Mouse (Mus musculus) kidney, adult 8-10 months (tissue): ENCODE results near the gene Lrrc3c.
A peak's percentile ranks its signal among the peaks of the same experiment; 100 is the strongest.

Experiments
- DNase-seq, 2 experiments: peaks; one replicate each; pipeline ENCODE4 v3.0.0; 2022

Lrrc3c gene

GRCm38 (mm10) chr11:98597991-98598390, at the start of gene Lrrc3c:
Gene Lrrc3c (plus strand): TSS chr11:98598291.
- DNase-seq, result no peak

- DNase-seq, result no peak
These were observed 48.7 kb upstream of the Lrrc3c start for GRCm38 (mm10) chr11:98549363-98549762.

DNA sequence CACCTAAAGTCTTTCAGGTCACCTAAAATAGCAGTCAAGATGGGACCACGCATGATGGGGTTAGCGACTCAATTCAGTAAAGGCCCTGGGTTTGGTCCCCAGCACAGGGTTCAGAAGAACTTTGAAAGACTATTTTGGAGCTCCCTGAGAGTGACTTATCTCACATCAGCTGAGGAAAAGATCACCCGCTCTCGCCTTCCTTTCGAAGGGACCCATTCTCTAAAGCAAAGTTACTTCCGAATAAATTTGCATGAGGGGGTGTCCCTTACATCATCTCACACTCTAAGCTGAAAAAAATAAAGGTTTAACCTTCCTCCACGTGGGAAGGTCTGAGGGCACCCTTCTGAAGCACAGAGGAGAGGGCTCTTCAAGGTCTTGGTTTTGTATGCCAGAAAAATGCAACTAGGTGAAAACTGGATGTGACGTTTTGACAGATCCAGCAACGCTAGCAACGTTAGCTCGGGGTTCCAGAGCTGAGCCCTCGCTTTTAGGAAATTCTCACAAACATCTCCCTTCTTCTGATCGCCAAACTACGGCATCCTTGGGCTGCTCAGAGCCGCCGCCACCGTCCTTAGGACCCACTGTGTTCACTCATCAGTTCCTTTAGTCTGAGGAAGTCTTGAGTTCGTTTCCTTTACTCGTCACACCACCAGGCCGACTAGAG, 47.6 kb upstream of the Lrrc3c start:
- no peak for DNase-seq

GRCm38 (mm10) chr11:98550975-98551828, 46.9 kb upstream of the Lrrc3c start, which contains the start of gene Zpbp2:
Gene Zpbp2 (plus strand): TSS chr11:98551097.
- peak; percentile 68 to 77 for DNase-seq

- no peak for DNase-seq
These were observed 44.1 kb upstream of the Lrrc3c start for GRCm38 (mm10) chr11:98553966-98554365.

GRCm38 (mm10) chr11:98555124-98555700, 42.9 kb upstream of the Lrrc3c start:
- DNase-seq, result no peak

DNA sequence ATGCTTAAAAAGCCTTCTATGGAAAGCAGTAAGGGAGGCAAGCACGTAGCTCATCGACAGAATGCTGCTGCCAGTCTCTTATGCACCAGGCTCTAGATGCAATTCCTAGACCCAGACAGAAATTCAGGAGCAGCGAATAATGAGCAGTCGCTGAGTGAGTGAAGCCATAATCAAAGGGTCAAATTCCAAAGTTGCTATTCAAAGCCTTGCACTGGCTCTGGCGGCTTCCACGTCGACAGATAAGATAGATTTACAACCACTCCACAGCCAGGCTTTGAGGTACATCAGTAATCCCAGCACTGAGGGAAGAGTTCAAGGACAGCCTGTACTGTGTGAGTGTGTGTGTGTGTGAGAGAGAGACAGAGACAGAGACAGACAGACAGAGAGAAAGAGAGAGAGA, 37.1 kb upstream of the Lrrc3c start:
- DNase-seq, result no peak

- no peak for DNase-seq
These were observed 35.1 kb upstream of the Lrrc3c start for GRCm38 (mm10) chr11:98563025-98563424.

GRCm38 (mm10) chr11:98563921-98564414, 34.1 kb upstream of the Lrrc3c start:
- no peak for DNase-seq

DNA sequence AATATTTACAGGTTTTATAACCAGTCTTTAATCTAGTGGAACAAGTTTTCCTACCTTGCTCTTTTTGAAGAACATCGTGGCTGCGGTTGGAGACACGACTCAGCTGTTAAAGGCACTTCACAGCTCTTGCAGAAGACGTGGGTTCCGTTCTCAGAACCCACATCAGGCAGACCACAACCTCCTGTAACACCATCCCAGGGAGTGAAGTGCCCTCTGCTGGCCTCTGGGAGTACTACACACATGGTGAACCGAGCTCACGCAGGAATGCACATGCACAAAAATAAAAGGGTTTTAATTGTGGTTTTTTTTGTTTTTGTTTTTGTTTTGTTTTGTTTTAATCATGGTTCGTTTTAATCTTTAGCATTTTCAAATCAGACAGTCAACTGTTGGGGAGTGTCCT, 29.8 kb upstream of the Lrrc3c start:
- no peak for DNase-seq

DNA sequence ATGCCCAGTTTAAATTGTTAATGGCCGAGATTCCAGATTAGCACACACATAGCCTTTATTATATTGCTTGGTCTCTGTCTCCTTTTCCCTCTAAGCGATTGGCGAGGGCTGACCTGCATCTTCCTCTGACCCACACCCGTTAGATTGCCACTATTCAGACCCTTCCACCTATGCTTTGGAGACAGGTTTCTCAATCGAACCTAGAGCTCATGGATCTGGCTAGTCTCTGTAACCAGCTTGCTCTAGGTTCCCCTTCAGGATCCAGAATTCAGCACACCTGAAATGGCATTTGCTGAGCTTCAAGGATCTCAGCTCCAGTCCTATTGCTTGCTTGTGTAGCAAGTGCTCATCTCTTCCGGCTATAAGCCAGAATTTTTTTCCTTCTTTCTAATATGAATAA, 28.6 kb upstream of the Lrrc3c start:
- no peak for DNase-seq

DNA sequence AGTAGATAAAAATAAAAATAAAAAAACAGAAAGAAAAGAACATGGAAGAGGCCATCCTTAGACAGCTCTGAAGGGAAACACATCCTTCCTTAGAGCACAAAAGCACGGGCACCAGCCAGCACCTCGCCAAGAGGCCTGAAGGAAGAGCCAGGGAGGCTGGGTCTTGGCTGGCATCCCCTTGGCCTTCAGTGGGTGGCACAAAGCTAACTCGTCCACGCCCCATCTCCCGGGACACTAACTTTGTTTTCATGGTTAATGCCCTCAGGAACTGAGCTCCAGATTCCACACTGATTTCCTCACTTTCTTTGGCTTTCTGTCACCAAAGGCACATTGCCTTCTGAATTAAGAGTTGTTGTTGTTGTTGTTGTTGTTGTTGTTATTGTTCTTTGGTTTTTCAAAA, 20.3 kb upstream of the Lrrc3c start:
- DNase-seq, result no peak

DNA sequence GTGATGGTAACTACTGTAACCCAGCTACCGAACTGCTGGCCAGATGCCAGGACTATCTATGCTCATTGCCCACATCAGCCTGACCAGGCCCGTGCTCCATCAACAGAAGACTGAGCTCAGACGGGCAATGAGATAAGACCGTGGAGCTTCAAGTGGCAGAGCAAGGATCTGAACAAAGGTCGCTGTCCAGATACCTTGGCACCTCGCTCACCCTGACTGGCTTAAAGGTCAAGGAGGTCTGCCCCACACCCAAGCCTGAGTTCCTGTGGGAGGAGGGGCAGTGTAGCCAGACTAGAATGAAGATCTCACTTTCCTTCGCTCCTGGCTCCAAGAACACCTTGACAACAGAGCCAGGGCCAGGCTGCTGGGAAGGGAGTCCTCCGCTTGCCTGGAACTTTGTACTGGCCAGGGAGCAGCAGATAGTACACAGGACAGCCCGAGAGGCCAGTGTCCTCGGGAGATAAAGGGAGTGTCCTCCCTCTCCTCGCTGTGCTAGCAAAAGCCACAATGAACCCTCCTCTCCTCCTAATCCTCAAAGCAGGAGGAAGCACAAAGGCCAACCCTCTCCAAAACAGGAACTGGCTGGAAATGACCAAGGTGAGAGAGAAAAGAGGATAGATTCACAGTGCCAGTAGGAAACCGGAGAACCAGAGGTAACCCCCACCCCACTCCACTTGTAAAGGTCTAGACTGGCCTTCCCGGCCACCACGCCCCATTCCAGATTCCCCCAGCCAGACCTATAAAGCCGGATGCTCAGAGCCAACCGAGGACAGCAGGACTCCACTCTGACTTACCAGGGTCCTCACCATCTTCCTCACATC, 17.6 kb upstream of the Lrrc3c start:
- DNase-seq, result peak in 1 of 2 experiments; percentile 19

DNA sequence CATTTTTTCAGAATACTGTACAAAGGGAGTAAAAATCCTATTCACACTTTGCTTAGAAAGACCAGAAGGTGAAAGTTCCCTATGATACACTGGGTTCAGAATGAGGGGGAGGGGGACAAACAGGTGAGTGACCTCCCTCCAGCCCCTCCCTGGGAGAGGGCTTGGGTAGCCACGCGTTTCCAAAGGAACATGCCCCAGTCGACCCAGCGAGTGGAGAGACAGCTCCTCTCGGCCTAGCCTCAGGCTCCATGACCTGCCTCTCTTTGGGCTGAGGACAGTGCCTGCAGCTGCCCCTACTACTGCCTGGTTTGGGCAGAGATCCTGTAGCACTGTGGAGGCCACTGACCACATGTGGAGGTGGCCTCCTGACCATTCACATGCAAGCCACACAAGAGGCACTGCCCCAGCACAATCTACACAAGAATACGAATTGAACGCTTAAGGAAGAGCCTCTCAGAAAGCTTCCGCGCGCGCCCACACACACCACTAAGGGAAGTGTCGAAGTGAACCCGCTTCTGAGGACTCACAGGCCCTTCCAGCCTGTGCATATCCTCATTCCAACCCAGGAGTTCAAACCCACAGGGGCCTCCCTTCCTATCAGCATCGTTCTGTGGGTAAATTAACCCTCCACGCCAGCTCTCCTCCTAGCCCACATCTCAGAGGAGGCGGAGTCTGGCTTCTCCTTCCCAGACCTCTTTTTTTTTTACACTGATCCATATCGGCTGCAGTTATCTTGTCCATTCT, 16.6 kb upstream of the Lrrc3c start:
- DNase-seq, result no peak

GRCm38 (mm10) chr11:98582030-98582388, 16.1 kb upstream of the Lrrc3c start:
- DNase-seq, result no peak

DNA sequence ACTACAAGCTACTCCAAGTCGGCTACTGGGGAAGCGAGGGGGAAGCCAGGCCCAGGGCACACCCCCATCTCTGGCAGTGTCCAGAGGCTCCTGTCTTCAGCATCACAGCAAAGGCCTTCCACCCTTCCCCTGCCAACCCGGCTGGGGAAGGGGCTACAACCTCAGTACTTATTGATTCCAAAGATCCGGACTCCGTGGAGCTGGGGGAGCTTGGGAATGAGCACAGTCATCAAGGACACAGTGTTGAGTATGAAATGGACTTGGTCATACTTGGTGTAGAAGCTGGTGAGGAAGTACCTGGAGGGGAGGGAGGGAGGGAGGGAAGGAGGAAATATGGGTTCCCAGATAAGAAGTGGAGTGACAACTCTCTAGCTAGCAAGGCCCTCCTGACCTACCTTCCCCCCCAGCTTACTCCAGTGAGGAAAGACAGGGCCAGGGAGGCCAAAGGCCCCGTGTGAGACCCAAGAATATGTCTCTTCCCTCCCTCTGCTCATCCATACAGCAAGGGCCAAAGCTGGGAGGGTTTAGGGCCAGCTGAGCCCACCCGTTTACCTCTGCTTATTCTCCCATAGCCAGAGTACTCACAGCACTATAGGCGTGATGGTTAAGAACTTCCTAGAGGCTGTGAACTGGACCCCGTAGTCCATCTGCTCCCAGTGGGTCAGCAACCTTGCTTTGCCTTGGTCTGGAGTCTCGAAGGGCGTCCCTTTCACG, 15.4 kb upstream of the Lrrc3c start:
- DNase-seq, result no peak

DNA sequence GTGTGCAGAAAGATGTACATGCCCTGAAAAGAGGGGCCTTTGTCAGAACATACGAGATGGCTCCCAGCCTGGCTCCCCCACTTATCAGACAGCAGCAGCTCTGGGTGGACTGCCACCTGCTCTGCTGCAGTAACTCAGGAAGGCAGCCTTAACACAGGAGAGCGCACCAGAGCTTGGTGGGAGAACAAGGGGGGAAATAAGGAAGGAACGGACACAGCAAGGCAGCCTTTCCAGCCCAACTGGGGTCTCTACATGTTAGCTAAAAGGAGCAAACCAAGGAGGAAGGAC, 14.9 kb upstream of the Lrrc3c start:
- no peak for DNase-seq

DNA sequence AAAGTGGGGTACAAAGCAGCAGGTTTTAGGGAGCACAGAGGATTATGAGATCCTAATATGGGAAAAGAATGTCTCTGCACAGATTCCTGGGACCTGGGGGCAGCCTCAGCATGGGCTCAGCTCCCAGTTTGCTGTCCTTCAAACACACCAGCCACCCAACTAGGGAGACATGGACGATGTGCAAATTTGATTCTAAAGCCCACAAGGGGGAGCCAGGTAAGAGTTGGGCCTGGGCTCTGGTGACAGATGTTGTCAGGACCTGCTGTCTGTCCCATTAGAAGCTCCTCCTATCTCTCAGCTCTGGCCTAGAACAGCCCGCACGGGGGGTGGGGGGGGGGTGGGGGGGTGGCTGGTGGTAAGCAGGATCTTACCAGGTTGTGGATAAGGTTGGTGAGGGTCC, 14.5 kb upstream of the Lrrc3c start:
- DNase-seq, result no peak

GRCm38 (mm10) chr11:98584146-98584545, 13.9 kb upstream of the Lrrc3c start:
- no peak for DNase-seq

DNA sequence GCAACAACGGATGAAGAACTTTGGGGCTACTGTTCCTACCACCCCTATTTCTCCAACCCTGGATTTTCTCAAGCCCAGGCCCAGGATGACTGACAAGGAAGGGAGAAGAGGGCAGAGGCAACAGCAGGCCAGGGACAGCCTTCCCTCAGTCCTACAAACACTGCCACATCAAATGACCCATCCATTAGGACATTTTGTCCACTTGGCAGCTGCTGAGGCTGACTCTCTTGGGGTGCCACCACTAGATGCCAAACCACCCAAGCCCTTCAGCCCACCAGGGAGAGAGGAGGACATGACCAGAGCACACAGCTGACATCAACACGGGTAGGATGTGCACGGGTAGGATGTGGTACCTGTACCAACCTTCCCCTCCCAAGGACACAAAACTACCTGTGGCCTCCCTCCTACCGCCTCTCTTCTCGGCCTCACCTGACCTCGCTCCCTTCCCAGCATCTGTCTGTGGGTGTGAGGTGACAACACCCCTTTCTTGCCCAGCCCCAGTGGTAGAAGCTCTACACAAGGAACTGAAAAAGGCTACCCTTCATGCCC, 13.4 kb upstream of the Lrrc3c start:
- no peak for DNase-seq
